Mouse (Mus musculus) frontal cortex, postnatal 25 days (tissue): ENCODE measurements around the gene Hddc3.

Experiments
- DNase-seq, 2 experiments: peaks; one replicate each; pipeline ENCODE4 v3.0.0; 2022; ENCODE audit warnings: low spot score in 2 of 2

Gene Hddc3

DNA sequence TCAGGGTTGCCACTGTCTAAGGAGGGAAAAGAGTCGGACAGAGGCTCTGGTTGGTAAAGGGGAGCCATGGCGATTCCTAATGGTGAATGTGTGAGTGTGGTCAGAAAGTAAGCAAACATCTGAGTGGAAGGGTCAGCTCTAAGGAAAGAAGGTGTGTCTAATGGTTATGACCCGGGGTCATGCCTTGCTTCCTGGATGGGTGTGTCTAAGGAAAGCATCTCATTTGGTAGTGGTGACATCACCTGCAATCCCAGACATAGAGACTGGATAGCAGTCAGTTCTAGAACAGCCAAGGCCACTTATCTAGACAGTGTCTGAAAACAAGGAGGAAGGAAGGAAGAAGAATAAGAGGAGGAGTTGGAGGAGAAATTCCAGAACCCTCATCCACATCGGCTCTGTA, 8.1 kb upstream of the Hddc3 start:
- no peak for DNase-seq

DNA sequence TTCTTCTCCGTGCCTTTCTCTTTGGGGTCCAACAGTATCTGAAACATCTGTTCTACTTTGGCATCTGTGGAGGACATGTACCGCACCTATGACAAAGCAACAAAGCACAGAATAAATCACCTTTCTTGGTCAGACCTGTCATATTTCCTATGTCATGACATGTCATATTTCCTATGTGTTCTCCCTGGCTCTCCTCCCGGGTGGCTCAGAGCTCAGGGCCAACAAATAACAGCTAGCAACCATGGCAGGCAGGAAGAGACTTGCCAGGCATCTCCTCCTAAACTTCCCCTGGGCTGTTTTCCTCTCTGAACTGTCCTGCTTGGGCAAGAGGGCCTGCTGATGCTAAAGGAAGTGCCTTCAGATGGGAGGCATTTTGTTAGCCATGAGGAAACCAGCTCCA, 6.0 kb upstream of the Hddc3 start:
- DNase-seq = no peak

DNA sequence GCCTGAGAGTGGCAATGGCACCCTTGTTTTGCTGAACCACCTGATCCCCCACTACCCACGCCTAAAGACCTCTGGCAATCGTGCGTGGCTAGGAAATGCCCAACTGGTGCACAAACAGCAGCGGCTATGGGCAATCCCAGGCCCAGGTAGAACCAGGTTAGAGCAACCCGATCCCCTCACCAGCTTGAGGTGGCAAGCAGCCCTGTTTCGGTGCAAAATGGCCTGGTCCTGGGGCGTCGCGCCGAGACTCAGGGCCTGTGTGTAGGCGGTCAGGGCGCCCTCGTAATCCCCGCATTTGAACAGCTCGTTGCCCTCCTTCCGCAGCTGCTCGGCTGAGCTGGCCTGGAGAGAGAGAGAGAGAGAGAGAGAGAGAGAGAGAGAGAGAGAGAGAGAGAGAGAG, 3.5 kb upstream of the Hddc3 start:
- DNase-seq = no peak

DNA sequence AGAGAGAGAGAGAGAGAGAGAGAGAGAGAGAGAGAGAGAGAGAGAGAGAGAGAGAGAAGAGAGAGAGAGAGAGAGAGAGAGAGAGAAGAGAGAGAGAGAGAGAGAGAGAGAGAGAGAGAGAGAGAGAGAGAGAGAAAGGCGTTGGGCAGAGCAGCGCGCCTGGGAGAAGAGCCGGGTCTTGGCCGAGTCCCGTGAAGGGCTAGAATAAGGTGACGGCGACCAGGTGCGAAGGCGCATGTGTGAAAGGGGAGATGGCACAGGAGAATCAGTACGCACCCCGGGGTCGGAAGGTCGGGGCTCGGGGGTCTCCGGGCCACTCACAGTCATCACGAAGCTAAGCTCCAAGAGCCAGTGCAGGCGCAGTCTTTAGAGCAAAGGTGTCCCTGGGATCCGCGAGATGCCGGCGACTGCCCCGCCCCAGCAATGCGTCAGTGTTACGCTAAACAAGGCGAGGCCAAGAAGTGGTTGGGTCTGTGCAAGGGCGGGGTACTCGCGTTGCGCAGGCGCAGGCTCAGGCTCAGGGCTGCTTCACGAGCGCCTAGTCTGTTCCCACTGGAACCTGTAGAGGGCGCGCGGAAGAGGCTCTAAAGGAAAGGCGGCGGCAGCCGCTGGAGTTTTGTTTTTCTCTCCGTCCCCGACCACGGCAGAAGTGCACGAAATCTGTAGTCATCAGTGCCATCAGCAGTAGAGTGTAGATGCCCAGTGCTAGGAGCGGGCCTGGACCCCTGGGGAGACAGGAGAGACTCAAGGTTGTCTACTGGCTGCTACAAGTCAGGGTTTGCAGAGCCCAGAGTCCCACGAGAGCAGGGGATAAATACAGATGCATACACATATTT, 2.9 kb upstream of the Hddc3 start:
- peak; percentile 93 to 96 for DNase-seq

DNA sequence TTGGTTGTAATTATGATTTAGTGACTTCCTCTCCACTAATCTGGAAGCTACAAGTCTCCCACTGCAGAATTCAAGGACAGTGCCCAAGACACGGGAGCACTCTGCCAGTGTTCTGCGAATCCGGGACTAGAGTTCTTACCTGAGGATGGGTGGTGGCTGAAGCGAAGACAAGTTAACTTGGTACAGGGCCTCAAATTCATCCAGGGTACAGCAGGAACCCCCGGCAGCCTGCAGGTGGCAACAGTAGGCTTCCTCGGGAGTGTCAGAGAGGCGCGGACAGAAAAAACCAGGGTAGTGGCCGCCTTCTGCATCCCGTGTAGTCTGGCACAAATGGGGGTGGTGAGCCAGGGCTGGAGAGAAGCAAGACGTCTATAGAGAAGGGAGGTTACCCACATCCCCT, 2.1 kb upstream of the Hddc3 start, which contains the start of gene Unc45a:
Gene Unc45a, minus strand, starts transcription at position 213 of the 400 bp plus-strand sequence.
- DNase-seq = peak; percentile 43

DNA sequence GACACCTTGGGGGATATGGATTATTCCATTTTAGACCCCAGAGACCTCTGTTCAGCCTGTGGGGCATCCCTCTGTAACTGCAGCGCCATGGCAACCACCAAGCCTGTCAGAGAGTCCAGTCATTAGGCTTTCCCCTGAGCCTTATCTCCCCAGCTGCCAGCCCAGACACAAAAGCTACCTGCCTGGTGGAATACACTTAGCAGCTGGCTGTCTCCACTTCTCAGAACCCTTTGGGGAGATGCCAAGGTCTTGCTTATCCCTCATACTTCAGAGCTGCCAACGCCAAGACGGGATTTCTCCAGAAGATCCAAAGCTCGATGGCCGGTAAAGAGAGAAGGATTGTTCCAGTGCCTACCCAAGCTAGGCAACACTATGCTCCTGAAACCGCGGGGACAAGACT, 1.1 kb upstream of the Hddc3 start:
- DNase-seq = no peak

DNA sequence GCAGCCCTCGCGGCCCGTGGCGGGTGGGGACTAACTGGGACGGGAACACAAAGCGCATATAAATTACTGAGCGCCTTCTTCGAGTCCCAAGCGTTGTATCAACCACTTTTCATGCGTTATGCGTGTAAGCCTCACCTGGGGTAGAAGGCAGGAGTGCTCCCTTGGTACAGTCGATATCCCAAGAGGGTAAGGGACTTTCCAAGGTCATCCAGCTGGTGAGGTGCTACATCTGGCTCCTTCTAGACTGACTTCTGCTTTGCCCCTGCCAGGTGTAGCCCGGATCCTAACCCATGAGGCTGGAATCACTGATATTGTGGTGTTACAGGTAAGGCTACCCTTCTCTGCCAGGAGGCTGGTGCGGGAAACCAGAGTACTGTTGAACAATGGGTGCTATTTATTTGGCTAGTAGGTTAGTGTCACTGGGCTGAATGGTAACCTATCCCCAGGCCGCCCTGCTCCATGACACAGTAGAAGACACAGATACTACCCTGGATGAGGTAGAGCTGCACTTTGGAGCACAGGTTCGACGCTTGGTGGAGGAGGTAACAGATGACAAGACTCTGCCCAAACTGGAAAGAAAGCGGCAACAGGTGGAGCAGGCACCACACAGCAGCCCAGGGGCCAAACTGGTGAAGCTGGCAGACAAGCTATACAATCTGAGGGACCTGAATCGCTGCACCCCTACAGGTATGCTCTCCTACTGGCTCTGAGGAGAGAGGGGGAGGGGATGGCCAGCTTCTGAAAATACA, 540 bp downstream of the Hddc3 start:
- no peak for DNase-seq

DNA sequence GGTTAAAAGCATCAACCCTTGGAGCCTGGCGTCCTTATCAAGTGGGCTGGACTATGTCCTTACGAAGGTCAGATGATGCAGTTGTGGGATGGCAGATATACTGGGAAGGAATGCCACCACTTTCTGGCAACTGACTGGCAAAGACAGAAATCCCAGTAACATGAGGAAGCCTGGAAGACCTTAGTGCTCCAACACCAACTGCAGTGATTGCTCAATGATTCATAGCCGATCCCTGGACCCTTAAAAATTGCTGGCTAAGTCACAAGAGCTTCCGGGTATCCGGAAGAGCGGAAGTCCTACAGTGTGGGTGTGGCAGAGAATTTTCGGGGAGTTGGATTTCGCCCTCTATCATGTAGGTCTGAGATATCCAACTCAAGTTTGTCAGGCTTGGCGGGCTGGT, 3.3 kb downstream of the Hddc3 start:
- no peak for DNase-seq

DNA sequence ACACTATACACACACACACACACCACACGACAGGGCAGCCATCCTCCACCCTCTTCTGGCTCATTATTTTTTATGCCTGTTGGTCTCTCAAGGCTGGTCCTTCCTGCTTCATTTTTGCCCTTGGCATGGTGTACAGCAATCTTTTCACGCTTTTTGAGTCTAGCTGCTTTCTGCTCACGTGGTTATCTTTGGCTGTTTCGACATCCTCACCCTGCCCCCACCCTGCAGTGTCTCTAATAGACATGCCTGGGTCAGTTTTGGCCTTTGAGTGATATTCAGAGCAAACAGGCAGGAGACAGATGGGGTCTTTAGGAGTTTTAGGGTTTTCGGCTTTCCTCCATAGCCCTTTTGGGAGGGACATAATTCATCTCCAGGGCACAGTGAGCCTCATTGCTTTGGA, 3.9 kb downstream of the Hddc3 start:
- DNase-seq = no peak

DNA sequence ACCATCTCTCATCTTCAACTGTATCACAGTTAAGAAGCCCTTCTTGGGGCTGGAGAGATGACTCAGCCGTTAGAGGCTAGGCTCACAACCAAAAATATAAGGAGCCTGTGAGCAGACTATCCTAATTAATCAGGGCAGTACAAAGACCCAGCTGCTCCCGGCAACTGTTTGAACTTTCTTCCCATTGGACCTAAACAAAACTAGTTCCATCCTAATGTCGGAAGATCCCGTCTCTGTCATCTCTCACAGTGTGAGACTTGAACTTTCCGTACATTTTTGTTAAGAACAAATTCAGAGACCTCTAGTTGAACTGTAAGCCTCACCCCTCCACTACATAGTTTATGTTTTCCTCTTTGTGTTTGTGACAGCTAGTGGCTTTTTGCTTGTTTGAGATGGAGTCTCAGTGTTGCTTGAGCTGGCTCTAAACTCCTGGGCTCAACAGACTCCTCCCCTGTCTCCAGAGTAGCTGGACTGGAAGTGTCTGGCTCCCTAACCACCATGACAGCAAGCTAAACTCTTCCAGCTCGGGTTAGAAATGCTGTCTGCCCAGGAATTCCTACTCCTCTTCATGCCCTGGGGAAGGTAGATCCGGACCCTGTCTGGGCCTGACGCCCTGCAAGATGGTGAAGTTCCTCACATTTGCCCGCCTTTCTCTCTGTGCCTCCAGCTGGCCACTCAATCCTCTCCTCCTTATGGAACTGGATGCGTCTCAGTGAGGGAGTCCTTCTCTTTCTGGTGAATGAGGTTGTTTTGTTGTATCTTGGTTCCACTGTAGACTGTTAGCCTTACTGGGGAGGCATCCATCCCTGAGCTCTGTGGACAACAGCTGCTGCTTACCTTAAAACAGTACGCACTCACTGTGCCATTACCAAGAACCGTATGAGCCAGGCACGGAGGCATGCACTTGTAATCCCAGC, 5.0 kb downstream of the Hddc3 start:
- no peak for DNase-seq

DNA sequence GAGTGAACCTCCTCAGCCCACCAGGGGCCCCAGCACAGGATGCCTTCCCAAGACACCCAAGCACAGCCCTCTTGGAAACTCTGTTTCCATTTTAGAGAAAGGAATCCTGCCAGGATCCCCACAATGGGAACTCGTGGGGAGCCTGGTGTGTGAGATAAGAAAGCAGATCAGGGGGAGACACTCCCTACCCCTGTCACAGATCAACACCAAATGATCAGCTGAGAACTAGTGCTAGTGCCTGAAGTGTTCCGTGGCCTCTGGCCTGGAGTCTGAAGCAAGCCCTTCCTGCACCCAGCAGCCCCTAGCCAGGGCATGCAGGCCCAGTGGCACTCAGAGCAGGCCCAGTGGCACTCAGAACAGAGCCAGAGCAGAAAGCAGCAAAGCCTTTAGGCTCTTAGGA, 7.9 kb downstream of the Hddc3 start:
- DNase-seq = no peak

DNA sequence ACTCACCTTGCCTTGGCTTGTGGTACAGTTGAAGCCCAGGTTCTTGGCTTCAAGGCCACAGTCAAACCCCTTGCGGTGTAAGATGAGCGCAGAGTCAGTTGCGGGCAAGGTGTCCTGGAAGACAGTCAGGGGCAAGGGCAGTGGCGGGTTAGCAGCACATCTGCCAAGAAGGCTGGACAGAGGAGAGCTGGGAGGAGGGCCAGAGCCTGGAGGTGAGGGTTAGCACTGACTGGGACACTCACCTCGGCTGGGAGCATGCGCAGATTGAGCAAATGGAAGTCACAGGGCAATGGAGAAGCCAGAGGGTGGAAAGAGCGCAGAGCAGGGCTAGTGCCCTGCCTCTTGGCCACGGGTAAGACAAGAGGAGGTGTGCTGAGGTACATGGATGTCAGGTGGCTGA, 10.0 kb downstream of the Hddc3 start:
- no peak for DNase-seq

DNA sequence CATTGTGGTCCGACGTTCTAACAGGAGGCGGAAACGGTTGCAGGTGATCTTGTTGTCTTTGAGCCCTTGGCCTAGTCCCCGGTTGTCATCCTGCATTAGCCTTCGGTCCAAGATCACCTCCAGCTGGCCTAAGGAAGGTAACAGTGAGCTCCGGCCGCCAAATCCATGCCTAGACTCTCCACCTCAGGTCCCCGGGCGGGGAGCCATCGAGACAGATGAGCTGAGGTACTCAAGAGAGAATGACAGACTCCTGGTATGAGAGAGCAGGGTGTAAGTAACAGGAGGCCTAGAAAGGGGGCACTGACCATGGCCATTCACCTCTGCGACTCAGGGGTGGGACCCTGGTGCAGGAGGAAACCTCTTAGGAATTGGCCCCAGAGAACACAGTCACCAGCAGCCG, 13.4 kb downstream of the Hddc3 start:
- DNase-seq = no peak

DNA sequence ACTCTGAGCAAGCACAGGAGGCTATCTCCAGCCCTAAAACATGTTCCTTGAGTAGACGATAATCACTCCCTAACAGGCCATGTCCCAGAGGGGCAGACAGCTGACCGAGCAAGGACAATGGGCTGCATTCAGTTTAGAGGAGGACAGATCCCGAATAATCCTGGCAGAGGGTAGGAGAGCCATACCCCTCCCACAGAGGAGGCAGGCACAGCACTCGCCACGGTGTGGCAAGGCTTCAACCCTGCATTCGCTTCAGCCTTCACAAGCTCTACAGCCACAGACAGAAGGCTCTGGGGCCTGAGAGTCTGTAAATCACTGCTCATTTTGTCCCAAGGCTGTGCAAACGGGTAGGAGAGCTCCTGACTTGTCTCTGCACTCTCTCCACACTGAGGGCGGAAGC, 14.3 kb downstream of the Hddc3 start:
- DNase-seq = no peak

DNA sequence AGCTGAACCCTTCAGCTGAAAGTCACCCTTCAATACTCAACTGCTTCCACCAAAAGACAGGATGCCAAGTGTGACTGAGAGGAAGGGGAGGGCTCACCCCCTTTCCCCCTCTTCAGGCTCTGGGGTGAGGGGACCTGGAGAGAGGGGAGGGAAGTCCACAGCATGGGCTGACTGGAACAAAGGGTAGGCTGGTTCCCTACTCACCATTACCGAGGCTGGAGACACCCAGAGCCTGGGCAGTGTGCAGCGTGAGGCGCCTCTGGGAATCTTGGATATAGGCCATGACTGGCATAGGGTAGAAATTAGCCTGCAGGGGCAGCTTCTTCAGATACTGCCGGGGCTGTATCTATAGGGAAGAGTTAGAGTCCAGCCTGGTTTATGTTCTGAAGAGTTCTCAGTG, 15.1 kb downstream of the Hddc3 start:
- DNase-seq = no peak

DNA sequence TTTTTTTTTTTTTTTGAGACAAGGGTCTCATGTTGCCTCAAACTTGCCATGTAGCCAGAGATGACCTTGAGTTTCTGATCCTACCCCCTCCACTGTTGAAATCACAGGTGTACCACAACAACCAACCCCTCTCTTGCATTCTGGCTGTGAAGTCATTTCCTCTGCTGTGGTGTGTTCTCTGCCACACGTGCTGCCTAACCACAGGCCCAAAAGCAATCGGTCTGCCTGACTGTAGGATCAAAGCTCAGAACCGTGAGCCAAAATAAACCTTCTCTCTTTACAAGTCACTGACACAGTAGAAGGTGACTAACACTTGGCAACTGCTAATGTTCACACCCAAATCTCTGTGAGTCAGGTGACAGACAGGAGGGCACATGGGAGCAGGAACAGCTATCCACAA, 17.5 kb downstream of the Hddc3 start:
- DNase-seq = no peak

DNA sequence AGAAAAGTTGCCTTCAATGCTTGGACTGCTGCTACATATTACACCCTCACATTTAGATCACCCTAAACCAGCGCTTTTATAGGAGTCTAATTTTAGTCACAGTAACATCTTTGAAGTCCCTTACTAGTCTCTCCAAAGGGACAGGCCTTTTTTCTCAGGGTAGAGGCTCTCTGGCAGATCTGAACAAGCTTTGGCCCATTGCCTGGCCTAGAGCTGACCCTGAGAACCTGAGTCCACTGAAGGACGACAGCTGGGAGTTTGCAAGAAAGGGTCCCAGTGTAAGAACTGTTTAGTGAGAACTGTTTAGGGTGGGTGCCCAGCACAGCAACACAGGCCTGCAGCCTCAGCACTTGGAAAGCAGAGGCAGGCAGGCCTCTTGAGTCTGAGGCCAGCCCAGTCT, 22.9 kb downstream of the Hddc3 start:
- DNase-seq = no peak

DNA sequence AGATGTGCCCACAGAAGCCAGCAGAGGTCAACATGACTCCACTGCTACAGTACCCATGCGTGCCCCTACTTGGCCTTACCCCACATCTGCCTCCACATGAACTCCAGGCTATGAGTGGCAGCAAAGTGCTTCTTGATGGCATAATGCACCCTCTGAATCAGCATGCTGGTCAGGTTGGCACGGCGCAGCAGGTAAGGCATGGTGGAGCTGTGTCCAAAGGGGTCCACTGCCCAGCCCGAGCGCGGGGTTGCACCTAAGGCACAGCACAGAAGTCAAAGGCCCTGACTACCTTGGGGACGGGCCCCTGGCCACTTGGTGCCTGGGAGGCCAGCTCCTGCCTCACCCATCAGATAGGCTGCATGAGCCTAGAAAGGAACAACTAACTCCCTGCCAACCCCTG, 24.3 kb downstream of the Hddc3 start:
- no peak for DNase-seq

DNA sequence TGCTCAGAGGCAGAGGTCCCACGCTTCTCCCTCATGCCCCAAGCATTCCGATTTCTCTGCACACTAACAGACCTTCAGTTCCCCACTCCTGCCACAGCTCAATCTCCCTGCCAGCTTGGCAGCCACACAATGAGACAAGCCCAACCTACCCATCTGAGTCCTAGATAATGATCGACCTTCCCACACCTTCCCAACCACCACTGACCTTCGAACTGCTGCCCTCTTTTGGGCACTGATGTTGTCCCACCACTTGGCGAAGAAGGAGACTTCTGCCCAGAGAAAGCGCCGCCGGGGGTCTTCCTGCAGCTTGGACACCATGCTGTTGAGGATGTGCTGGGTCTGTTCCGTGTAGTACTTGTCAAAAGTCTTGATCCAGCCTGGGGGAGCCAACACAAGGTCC, 25.1 kb downstream of the Hddc3 start:
- no peak for DNase-seq

DNA sequence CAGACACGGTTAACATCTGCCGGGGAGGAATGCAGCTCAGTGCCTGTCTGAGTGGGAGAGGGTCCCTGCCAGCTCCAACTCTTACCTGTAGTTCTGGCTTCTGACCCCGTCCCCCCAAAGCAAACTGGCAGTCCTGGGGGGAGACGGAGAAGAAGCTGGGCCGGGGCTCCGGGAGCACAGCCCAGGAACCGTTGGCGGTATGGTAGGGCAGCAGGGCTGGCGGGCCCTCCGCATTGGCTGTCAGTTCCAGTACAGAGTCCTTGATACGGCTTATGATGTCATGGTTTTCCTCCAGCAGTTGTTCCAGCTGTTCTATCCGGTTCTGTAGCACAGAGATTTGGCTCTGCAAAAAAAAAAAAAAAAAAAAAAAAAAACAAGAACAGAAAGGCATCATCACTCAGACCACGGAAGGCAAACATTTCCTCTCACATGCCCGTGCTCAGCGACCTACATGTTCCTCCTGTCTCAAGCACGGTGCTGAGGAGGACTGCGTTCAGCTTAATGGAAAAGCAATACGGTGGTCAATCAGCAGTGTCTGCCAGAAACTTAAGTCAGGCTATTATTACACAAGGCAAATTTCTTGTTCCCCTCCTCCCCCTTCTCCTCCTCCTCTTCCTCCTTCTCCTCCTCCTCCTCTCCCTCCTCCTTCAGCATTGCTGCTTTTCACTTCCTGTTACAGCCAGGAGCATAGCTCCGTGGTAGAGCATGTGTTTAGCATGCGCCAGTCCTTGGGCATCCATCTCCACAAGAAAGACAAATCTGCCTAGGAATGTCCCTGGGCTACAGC, 25.9 kb downstream of the Hddc3 start:
- no peak for DNase-seq

DNA sequence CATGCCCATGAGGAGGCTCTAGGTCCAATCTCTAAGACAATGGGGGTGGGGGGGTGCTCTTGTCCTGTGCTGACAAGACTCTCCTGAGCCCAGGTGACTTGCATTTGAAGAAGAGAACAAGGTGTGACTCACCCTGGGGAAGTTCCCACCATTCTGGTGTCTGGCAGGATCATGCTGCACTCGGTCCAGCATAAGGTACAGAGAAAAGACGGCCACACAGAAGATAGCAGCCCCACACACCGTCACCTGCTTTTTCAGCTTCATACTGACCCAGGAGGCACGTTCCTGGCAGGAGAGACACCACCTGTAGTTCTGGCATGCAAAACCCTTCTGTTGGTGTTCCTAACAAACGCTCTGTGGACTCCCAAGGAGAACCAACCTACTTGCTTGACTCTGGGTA, 26.6 kb downstream of the Hddc3 start:
- no peak for DNase-seq
